Mouse (Mus musculus) urinary bladder, adult 18-20 months (tissue): Measurements from ENCODE around the gene Gdf15.

Experiments
- DNase-seq, 2 experiments: peaks; one replicate each; pipeline ENCODE4 v3.0.0; 2022; ENCODE audit warnings: low spot score in 2 of 2, mixed read lengths in 2 of 2

Gdf15 gene

DNA sequence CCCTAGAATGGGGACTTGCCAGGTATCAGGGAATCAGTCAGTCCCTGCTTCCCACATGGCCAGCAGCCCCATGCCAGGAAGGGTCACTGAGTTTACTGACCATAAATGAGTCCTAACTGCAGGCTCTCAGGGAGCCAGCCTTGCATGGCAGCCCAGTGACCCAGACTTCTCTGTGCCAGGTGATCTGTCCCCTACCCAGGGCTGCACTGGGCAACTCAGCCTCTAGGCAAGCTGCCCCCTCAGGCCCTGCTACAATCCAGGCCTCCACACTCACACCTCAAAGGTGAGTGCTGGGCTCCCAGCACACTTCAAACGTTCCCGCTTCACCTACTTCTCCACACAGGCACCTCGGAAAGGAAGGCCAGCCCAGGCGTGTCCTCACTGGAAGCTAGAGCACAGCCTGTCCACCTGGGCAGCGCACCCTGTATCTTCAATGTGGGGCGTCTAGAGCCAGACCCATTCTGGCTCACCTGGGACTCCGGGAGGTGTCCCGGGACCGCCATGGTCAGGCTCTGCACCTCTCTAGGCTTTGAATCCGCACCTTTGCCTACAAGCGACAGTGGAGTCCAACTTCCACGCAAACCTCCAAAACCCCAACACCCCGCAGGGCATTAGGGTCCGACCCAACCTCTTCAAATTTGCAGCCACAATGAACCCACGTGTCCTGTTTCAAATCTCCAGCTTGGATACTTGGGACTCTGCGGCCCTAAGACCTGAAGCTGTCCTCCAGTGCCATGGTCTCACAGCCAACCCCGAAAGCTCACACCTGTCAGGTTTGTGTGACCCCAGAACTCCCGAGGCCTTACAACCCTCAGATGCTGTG lies 25.3 kb downstream of the Gdf15 start:
- DNase-seq = no peak

- DNase-seq = no peak
Observed at GRCm38 (mm10) chr8:70605871-70606779, 26.1 kb downstream of the Gdf15 start.

DNA sequence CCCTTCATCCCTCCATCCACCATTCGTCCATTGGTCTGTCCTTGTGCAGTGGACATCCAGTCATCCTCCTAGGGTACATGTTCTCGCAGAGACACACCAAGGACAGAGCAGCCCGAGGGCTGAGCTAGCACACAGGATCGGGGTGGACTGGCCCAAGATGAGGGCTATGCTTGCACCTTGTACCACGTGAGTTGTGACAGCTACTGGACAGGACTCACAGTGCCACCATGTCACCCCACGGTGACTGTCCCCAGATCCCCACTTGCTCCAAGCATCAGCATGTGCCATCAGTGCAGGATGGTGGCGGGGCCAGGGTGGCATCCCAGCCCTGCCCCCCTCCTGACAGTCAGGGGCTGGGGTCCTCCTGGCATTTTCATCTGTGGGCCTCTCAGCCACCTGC lies 27.7 kb downstream of the Gdf15 start:
- DNase-seq = no peak

DNA sequence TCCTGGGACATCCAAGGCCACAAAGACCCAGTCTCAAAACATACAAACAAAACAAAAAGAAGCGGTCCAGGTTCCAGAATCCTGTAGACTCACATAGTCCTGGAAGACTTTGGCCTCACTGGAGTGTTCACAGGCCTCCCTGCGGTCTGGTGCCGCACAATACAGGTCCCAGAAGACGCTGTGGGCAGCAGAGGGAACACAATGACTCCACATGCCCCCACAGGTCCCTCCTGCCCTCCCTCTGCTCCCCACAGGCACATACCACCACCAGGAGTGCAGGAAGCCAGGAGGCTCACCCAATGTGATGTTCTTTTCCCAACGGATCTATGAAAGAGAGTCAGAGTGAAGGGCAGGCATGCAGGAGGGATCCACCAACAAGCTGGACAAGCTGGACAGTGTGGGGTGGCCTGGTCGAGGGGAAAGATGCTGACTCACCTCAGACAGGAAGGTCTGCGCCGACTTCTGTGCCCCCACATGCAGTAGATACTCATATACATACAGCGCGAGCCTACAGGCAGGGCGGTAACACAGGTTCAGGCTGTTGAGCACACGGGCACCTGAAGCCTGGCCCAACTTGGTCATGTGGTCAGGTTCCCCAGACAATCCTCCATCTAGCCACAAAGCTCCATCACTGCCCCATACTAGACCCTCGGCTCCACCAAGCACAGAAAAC lies 30.0 kb downstream of the Gdf15 start:
- no peak for DNase-seq

GRCm38 (mm10) chr8:70601271-70601649 lies 31.0 kb downstream of the Gdf15 start:
- no peak for DNase-seq

GRCm38 (mm10) chr8:70600473-70601270 lies 31.6 kb downstream of the Gdf15 start:
- DNase-seq = no peak

- no peak for DNase-seq
Observed at GRCm38 (mm10) chr8:70599507-70600290, 32.6 kb downstream of the Gdf15 start.

DNA sequence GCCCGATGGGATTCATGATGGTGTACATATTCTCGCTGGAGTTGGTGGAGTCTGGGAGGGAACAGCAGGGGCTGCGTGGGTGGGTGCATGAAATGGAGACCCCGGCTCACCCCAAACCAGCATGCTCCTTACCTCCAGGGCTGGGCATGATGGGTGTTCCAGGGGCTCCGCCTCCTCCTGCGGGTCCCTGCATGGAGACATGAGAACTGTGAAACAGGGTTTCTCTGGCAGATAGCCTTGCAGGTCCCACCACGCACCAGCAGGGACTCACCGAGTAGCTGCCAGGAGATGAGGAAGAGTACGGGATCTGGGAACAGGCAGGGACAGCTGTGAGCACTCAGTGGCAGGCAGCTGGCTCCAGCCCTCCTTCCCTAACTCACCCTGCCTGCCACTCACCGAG lies 33.5 kb downstream of the Gdf15 start:
- no peak for DNase-seq

DNA sequence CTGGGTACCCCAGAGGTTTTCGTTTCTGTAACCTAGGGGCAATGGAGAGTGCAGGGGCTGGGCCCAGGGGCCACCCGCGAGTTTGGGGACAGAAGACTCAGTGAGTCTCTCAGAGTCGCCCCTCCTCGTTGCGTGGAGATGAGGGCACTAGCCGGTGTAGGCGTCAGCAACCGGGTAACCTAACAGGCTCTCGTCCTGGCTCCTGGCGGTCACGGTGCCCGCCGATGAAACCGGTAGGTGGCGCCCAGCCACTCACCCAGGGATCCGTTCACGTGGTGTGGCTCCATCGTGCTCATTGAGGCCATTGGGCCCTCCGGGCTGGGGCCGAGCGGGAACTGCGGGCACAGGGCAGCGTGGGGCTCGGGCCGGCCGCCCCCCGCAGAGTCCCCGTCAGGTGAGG lies 34.0 kb downstream of the Gdf15 start:
- DNase-seq = peak; percentile 66 to 81

- no peak for DNase-seq
Observed at GRCm38 (mm10) chr8:70597417-70598272, 34.6 kb downstream of the Gdf15 start.

DNA sequence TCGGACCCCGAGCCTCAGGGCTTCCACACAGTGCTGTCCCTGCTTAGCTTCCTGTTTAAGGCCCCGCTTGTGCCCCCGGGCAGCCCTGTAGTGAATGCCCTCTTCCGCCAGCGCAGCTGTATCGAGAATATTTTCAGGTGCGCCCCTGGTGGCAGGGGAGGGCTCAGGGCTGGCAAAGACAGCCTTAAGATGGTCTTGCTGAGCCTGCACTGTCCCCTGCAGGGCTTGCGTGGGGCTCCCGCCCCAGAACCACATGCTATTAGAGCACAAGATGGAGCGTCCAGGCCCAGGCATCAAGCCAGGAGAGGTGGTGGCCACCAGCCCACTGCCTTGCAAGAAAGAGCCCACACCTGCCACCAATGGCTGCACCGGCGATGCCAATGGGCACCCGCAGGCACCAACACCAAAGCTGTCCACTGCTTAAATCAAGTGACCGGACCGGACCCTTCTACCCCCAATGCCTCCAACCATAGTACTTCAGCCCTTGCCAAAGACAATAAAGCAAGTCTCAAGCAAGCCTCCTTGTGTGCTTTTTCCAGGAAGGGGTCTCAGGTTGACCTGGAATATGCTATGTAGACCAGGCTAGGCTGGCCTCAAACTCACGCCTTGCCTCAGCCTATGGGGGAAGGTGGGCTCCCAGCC lies 35.4 kb downstream of the Gdf15 start:
- DNase-seq = no peak

DNA sequence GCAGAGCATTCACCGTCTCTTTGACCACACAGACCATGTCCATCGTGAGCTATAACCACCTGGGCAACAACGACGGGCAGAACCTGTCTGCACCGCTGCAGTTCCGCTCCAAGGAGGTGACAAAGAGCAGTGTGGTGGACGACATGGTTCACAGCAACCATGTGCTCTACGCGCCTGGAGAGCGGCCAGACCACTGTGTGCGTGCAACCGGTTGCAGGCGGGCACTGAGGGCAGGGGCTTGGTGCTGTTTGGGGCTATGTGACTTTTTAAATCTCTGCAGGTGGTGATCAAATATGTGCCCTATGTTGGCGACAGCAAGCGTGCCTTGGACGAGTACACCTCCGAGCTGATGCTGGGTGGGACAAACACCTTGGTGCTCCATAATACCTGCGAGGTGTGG lies 36.0 kb downstream of the Gdf15 start:
- no peak for DNase-seq

DNA sequence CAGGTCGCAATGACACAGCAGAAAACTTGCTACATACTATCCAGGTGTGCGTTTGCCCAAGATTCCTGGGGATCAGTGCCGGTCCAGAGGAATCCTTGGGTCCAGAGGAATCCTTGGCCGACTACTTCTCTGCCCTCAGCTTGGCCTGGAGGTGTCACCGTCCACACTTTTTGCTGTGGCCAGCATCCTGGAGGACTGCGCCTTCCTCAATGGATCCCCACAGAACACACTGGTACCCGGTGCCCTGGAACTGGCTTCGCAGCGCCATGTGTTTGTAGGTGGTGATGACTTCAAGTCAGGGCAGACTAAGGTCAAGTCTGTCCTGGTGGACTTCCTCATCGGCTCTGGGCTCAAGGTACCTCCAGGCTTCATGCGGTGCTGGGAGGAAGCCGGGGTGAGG lies 36.4 kb downstream of the Gdf15 start:
- no peak for DNase-seq

- peak in 1 of 2 experiments; percentile 58 for DNase-seq
Observed at GRCm38 (mm10) chr8:70594621-70595564, 37.4 kb downstream of the Gdf15 start.

DNA sequence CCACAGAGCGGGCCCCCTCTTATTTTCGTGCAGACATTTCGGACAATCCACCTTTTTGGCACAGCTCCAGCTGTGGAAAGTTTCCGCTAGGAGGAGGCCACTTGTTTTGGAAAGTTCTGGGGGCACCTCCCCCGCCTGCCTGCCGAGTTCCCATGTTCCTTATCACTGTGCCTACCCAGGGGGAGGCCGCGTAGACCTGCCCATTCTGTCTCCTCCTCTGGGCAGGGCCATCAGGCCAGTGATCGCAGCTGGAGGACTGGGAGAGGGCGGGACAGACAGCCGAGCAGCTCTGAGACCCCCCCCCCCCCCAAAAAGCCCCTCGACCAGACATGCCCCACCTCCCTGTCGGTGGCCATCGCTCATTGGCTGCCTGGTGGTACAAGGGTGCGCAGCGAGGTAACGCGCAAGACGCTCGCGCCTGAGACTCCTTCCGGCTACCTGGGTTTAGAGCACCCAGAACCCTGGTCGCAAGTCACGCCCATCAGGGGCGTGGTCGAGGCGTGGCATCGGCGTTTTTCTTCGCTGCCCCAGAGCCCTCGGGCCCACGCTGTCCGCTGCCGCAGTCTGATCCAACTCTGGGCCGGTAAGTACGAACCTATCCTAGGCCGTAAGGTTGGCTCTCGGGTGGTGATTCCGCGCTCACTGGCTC lies 38.2 kb downstream of the Gdf15 start, which contains the start of gene Isyna1:
Isyna1 (plus strand) TSS at position 413 of the 649 bp plus-strand sequence.
- peak; percentile 80 to 81 for DNase-seq

DNA sequence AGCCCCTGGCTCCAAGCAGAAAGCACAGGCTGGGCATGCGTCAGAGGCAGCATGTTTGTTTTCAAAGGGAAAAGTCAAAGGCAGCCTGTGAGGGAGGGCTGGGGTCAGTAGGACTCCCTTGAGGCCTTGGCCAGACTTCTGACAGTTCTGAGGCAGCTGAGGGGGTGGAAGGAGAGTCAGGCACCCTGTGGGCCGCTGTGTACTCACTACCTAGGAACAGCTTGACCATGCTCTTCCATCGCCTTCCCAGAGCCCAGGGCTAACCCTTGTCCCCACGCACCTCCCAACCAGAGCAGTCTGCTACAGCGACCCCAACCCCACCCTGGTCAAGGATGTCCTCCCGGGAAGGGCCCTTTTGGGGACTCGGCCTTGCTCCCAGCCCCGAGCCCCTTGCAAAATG lies 39.1 kb downstream of the Gdf15 start:
- no peak for DNase-seq

- DNase-seq = no peak
Observed at GRCm38 (mm10) chr8:70591569-70591968, 40.7 kb downstream of the Gdf15 start.
